Mouse (Mus musculus): Measurements from ENCODE around the gene Rassf5.

The Rassf5 gene

DNA sequence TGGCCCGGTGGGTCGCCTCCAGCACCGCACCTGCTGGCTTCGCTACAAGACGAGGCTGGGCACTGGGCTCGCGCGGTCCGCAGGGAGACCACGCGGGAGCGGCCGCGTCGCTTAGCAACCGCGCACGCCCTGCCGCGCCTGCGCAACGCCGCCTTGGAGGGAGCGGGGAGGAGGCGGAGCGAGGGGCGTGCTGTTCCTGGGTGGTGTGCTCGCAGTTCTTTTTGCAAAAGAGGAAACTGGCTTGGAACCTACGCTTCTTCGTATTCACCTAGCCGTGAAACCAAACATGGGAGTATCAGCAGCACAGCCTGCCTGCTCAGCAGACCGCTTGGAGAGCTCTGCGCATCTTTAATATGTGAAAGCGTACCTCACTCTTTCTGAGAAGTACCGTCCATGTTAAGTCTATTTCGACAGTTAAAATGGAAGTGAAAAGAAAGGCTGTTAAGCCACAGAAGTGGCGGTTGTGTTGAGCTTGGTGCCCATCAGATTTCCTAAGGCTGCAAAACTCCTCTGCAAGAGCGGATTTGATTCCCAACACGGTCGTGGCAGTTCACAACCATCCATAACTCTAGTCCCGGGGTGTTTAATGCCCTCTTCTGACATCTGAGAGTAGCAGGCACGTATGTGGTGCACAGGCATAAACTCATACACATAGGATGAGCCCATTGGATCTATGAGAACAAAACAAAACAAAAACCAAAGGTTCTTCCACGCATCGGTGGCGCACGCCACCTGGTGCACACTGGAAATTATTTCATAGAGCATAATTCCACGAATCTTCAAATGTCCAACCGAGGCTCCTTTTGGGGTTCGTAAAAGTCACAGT, 106.7 kb downstream of the Rassf5 start, which contains the start of gene Dyrk3:
Gene Dyrk3 (minus strand): TSS at position 150 of the 826 bp plus-strand sequence.
- peak; percentile 89 for DNase-seq (ENCODE audit: low read depth)

DNA sequence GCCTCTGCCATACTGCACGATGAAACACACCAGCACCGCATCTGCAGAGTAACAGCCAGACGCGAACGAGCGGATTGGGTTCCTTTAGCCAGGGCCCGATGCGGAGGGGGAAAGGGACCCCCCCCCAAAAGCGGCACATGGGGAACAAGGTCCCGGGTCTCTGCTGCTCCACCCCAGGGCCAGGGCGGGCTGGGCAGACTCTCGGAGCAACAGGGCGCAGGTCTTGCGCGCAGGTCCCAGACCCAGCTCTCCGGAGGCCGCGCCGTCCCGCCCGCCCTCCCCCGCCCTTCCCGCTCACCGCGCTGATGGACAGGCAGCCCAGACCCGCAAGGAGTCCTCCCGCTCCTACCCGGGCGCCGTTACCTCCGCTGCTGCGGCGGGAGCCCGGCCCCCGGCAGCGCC, 107.3 kb downstream of the Rassf5 start:
- DNase-seq (ENCODE audit: low read depth) = no peak

- no peak for DNase-seq (ENCODE audit: low read depth)
These were observed 107.9 kb downstream of the Rassf5 start for GRCm38 (mm10) chr1:131137111-131137510.

DNA sequence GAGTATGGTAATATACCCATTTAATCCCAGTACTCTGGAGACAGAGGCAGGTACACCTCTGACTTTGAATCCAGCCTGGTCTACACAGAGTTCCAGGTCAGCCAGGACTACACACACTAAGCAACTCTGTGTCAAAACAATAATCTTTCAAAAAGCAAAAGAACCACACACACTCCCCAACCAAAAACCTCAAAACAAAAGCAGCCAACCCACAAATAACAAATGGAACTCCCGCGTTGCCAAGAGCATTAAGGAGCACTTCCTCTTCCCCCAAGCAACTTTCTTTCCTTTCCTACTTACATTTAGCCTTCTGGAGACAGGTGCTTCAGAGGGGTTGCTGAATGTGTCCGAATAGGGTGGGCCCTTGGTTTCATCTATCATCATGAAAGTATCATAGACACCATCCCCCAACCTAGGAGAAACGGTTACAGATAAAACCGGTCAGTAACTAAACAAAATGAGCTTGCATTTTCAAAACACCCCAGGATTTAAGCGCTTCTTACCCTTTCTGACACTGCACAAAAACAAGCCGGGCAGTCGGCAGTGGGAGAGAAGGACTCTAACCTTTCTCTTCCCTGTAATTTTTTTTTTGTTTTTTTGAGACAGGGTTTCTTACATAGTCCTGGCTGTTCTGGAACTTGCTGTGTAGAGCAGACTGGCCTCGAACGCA, 109.0 kb downstream of the Rassf5 start:
- DNase-seq (ENCODE audit: low read depth) = peak; percentile 34

GRCm38 (mm10) chr1:131134942-131135522, 110.0 kb downstream of the Rassf5 start:
- DNase-seq (ENCODE audit: low read depth) = peak; percentile 41

DNA sequence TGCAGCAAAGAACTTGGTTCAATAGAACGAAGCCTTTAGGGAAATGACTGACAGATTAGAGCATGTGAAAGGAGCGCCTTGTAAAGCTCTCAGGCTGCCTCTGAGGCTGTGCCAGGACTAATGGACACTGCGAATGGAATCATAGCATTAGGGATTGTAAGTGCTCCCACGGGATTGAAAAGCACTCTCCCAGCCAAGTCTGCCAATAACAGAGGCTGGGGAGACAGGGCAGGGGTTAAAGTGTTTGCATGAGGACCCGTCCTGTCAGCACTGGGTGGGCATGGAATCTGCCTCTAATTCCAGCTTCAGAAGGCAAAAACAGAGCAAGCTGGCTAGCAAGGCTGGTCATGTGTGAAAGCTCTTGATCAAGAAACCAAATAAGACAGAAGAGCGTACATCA, 110.8 kb downstream of the Rassf5 start:
- no peak for DNase-seq (ENCODE audit: low read depth)

Data from c-Kit-positive CD71-positive TER-119-negative erythroid progenitor cells, embryonic 14.5 days (primary cell).